Mouse (Mus musculus) G1E (cell line): ENCODE results near the gene Ascl5.

Experiments used
- CTCF ChIP-seq: IDR thresholded peaks from 2 replicates; pipeline ENCODE4 v1.5.1; 2012; ENCODE audit warnings: low read depth, low read length, inconsistent platforms, mixed read lengths
- GATA1 ChIP-seq: IDR thresholded peaks from 2 replicates; pipeline ENCODE4 v1.6.1; 2012; ENCODE audit warnings: borderline replicate concordance, low read length, inconsistent platforms, mixed read lengths
- GATA2 ChIP-seq: IDR thresholded peaks from 2 replicates; pipeline ENCODE4 v1.6.1; 2012; ENCODE audit warnings: low read depth, low read length, inconsistent platforms, borderline replicate concordance
- TAL1 ChIP-seq: conservative IDR thresholded peaks from 2 replicates; pipeline ENCODE4 v1.6.1; 2012; ENCODE audit warnings: low read depth, low read length, inconsistent platforms, mixed read lengths

- TF ChIP-seq CTCF = no peak
- no peak for TF ChIP-seq GATA2
- no peak for TF ChIP-seq GATA1
- no peak for TF ChIP-seq TAL1
Measured at GRCm38 (mm10) chr1:136017907-136018313, 32.7 kb upstream of the Ascl5 start.
